Mouse (Mus musculus): ENCODE measurements at regions not wholly inside any gene's neighbourhood (a gene's known extent, or its start where the extent isn't known, plus 50 kb on each side); places are given as distances from the start of the nearest gene placed in this dataset.

GRCm38 (mm10) chr15:90733891-90734290 lies 54.7 kb upstream of the Cpne8 start:
- no peak overlapping the region for H3K9ac ChIP-seq (ENCODE audit: low read depth, low read length)
- H3K4me3 ChIP-seq (ENCODE audit: low read depth, low read length) = no peak overlapping the region
- no peaks in the 10 kb centered on the region for H3K4me1 ChIP-seq (replicated peaks; ENCODE audit: control insufficient read depth, insufficient read depth, low read length)
- H3K27ac ChIP-seq (ENCODE audit: low read depth, low read length) = no peak overlapping the region
- 83% methylated on average over 7 of the region's 7 CpGs for WGBS
- no peaks in the 10 kb centered on the region for H3K9me3 ChIP-seq (ENCODE audit: control insufficient read depth, low read length)
- H3K36me3 ChIP-seq (ENCODE audit: control insufficient read depth, insufficient read depth, low read length) = no peaks in the 10 kb centered on the region
- no peak overlapping the region for H3K4me2 ChIP-seq
- no peaks in the 10 kb centered on the region for H3K27me3 ChIP-seq (replicated peaks; ENCODE audit: control insufficient read depth, insufficient read depth, low read length)
- DNase-seq (ENCODE audit: low spot score) (no peak), ATAC-seq (replicated peaks; ENCODE audit: low FRiP score) (no peak)

All from liver, embryonic 11.5 days (tissue).